Mouse (Mus musculus) T-helper 17 cell (primary cell): ENCODE results near the gene Mdm2.

ENCODE experiments used
- in situ Hi-C, 2 experiments: fragments of 300-600 bp; cut with MboI, MseI; formaldehyde crosslinking; loops; 1 replicate in 1 of 2; 2 replicates in 1 of 2; pipeline ENCODE4 v1.15.1; 2025; ENCODE audit warnings: high pct_unique_total_duplicates in 2 of 2

Gene Mdm2

DNA sequence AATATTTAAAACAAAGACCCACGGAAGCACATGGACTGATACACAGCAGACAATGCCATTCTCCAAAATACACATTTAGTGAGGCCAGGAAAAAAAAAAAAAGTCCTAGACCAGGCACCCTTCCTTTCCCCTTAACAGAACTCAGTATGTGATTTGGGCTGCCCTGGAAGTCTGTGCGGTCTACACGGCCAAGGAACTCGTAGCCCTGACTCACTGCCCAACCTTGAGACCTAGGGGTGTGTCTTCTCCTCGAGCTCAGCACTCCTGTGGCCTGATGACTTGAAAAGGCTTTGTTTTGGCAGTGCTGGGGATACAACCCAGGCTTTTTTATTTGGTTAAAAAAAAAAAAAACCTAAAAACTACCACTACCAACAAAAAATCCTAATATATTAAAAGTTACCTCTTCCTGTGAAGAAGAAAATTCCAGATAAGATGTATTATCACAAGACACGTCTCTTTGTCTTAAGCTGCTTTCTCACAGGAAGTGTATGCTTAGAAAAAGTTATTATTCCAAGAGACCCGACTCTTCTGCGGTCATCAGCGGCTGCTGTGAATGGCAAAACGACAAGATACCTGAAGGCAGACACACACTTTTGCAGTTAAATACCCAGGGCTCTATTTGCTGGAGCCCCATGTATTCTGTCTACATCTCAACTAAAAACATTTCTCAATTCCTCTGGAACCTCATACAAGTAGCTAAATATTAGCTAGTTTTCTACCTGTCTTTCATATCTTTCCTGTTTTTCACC, 23.7 kb upstream of the Mdm2 start:
- in situ Hi-C loops = loop anchor here in 1 of 2 experiments (10.0 kb wide), 1 partner anchor 1169 kb away; no protein-coding TSS in a partner anchor

DNA sequence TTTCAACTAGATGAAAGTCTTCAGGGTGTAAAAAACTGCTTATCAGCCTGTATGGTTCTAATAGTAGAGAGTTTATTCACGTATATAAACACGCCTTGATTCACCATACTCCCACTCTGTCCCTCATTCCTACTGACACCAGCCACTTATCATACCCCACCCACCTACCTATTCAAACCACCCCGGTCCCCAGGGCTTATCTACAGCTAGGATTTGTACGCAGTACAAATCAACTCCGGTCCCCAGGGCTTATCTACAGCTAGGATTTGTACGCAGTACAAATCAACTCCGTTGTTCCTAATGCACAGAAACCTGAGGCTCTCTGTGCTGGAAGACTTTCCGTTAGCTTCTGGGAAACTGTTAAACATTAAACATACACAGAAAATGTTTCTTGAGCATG, 23.1 kb upstream of the Mdm2 start:
- in situ Hi-C loops = loop anchor here in 1 of 2 experiments (10.0 kb wide), 1 partner anchor 1169 kb away; no protein-coding TSS in a partner anchor

DNA sequence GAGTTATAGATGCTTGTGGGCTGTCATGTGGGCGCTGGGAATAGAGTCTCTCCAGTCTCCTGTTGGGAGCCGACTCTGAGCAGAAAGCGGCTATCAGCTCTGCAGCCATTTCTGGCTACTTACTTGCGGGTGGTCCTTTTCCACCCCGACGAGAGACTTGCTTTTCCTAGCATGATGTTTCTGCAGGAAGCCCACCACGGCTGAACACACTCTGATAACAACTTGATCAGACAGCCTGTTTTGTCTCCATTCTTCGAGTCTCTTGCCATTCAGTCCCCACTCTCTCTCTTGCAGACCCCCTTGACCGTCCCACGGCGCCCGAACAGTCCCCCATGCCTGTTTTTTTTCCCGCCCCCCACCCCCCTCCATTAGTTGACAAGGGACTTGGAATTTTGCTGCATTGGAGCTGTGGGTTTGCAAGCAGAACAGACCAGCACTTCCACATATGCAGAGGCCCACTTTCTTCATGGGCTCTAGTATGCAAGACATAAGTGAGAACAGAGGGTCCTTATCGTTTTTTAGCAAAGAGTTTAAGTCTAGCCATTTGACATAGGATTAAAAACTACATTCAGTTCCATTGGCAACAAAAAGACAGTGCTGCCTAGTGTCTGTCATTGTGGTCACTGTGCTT, 22.5 kb upstream of the Mdm2 start:
- in situ Hi-C loops = loop anchor here in 1 of 2 experiments (10.0 kb wide), 1 partner anchor 1168 kb away; no protein-coding TSS in a partner anchor

DNA sequence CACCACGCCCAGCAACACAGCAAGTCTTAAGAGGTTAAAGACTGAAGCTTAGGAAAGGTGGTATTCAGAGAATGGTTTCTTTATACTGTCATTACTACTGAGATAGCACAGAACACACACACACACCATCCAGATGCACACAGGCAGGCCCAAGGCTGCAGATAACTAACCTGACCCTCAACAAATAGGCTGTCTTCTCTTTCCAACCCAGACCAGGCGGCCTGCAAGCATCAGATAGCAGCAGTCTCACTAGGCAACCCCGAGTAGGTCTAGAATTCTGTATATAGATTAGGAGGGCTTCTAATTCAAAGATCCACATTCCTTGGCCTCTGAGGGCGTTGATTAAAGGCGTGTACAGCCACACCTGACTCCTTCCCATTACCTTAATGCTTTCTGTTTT, 21.6 kb upstream of the Mdm2 start:
- in situ Hi-C loops = loop anchor here in 1 of 2 experiments (10.0 kb wide), 1 partner anchor 1167 kb away; no protein-coding TSS in a partner anchor

DNA sequence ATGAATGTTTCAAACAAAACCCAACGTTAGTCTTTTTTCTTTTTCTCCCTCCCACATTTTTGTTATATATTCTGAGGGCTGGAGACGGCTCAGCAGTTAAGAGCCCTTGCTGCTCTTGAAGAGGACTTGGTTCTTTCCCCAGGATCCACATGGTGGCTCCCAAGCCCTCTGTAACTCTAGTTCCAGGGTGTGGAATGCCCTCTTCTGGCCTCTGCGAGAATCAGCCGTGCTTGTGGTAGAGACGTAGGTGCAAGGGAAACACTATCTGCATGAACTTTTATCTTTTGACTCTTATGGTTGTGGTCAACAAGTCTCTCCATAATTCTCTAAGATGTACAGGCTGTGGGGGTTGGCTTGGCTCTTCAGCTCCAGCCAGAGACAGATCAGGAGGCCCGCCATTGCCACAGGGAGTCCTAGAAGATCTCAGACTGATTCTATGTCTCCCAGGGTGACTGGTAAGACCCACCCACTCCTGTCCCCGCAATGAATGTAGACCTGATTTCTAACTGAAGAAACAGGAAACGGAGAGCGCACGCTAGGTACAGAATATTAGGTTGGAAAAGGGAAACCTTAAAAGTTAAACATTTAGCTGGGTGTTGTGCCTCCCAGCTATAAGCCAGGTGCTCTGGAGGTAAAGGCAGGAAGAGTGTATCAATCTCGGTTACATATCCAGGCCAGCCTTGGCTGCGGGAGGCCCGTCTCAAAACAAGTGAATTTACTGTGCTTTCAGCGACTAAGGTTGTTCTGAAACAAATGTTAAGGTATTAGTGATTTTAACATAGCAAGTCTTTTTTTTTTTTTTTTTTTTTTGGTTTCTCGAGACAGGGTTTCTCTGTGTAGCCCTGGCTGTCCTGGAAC, 20.9 kb upstream of the Mdm2 start:
- in situ Hi-C loops = loop anchor here in 1 of 2 experiments (10.0 kb wide), 1 partner anchor 1167 kb away; no protein-coding TSS in a partner anchor

DNA sequence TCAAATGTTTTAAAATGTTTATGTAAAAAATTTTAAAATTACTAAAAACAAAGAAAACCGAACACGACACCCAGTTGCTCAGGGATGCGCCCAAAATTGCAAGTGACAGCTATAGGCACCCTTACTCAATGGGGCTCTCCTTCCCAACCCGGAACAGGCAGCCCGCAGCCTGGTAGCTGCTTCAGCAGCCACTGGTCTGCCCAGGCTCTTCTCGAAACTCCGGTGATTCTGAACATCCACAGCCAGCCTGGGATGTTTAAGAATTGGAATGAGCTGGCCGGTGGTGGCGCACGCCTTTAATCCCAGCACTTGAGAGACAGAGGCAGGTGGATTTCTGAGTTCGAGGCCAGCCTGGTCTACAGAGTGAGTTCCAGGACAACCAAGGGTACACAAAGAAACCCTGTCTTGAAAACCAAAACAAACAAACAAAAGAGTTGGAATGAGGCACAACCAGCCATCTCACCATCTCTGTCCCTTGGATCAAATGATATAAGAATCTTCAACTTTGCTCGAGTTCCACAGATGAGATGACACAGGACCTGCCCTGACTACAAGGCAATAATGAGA, 20.2 kb upstream of the Mdm2 start:
- in situ Hi-C loops = loop anchor here in 1 of 2 experiments (10.0 kb wide), 1 partner anchor 1166 kb away; no protein-coding TSS in a partner anchor

DNA sequence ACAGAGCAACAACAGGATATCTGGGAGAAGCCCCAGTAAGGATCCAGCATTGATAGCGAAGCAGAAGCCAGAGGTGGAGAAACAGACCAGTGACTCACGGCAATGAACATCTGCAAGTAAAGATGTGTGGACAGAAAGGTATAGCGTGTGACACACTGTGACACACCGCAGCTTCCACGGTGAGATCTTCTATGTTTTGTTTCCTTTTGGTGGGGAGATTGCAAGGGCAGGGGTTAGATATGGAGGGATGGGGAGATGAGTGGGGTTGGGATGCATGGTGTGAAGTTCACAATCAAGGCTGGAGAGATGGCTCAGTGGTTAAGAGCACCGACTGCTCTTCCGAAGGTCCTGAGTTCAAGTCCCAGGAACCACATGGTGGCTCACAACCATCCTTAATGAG, 19.6 kb upstream of the Mdm2 start:
- in situ Hi-C loops = loop anchor here in 1 of 2 experiments (10.0 kb wide), 1 partner anchor 1165 kb away; no protein-coding TSS in a partner anchor

GRCm38 (mm10) chr10:117729139-117729814, 18.7 kb upstream of the Mdm2 start:
- in situ Hi-C loops = no loop called here

DNA sequence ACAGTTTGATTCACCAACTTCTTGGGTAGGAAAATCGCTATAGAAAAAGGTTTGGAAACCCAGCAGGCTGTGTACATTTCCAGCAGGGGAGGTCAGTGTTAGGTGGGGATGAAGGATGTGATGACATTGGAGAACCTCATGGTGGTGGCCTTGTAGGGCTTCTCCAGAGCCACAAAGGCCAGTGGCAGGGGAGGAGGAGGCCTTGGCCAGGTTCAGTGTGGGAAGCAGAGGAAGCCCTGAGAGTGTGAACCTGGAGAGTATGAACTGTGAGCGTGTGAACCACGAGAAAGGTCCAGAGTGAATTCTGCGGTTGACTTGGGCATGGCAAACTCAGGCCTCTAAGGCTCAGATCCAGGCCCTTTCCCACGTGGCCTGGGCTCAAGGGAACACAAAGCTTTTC, 18.0 kb upstream of the Mdm2 start:
- in situ Hi-C loops = no loop called here

- in situ Hi-C loops = no loop called here
Measured at GRCm38 (mm10) chr10:117727518-117728110, 17.1 kb upstream of the Mdm2 start.

DNA sequence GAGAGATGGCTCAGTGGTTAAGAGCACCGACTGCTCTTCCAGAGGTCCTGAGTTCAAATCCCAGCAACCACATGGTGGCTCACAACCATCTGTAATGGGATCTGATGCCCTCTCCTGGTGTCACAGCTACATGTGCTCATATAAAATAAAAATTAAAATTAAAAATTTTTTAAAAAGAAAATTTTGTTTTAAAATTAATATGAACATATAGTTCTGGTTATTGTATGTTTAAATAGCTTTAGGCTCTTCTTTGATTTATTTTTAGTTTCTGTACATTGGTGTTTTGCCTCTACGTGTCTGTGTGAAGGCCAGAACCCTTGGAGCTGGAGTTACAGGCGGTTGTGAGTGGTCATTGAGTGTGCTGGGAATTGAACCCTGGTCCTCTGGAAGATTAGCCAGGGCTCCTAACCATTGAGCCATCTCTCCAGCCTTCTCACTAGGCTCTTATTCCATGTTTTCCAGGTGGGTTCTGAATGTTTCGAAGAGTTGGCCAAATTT, 16.4 kb upstream of the Mdm2 start:
- in situ Hi-C loops = no loop called here

GRCm38 (mm10) chr10:117726350-117726749, 15.8 kb upstream of the Mdm2 start:
- in situ Hi-C loops = no loop called here

- in situ Hi-C loops = no loop called here
Measured at GRCm38 (mm10) chr10:117725671-117726070, 15.1 kb upstream of the Mdm2 start.

GRCm38 (mm10) chr10:117724804-117725361, 14.3 kb upstream of the Mdm2 start:
- in situ Hi-C loops = no loop called here

DNA sequence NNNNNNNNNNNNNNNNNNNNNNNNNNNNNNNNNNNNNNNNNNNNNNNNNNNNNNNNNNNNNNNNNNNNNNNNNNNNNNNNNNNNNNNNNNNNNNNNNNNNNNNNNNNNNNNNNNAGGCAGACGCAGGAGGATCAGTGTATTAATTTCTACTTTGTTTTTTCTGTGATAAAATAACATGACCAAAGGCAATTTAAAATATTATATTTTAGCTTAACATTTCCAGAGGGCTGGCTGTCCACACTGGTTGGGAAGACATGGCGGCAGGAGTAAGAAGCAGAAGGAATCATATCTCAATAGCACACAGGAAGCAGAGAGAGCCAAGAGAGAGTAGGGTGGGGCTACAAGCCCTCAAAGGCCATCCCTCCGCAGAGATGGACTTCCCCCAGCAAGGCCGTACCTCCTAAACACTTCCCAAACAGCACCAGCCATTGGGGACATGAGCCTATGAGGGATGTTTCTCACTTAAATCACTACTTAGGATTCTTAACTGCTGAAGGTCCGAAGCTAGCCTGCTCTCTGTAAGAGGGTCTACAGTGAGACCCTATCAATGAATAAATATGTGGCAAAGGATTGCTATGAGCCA, 13.7 kb upstream of the Mdm2 start:
- in situ Hi-C loops = no loop called here

DNA sequence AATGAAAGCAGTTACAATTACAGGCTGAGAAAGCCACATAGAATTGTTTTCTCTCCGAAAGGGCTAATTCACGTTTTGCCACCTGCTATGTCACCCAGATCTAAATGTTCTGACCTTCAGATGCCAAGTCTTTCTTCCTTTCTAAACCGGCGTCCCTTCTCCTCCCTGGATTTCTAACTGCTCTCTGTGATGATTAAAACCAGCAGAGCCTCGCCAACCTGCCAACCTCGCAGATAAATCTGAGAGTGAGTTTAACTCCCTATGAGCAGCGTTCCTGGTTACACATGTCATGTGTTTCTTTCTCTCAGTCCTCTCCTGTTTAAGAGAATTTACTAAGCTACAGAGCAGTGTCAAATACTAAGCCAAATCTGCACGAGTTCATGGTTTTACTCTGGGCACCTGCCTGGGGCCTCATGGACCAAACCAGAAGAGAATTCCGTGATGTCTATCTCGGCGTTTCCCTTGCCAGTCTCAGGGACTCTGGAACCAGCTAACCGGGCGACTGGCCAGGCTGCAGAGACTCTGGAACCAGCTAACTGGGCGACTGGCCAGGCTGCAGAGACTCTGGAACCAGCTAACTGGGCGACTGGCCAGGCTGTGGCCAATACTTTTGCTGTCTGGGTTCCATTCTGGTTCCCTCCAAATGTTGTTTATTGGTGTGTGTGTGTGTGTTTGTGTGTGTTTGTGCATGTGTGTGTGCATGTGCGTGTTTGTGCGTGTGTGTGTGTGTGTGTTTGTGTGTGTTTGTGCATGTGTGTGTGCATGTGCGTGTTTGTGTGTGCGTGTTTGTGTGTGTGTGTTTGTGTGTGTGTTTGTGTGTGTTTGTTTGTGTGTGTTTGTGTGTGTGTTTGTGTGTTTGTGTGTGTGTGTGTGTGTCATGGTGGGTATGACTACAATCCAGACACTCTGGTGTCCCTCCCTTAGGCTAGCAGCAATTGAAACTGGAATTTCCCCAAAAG, 7.9 kb upstream of the Mdm2 start:
- in situ Hi-C loops = no loop called here

GRCm38 (mm10) chr10:117717583-117717982, 7.0 kb upstream of the Mdm2 start:
- in situ Hi-C loops = no loop called here

DNA sequence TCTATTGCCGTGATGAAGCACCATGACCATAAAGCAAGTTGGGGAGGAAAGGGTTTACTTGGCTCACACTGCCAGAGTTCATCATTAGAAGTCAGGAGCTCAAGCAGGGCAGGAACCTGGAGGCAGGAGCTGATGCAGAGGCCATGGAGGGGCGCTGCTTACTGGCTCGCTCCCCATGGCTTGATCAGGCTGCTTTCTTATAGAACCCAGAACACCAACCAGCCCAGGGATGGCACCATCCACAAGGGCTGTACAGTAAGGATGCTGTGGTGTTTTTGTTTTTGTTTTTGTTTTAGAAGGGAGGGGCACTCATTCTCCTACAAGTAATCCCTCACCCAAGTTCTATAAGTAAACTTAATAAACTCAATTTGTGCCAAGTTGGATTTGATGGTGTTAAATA, 6.1 kb upstream of the Mdm2 start:
- in situ Hi-C loops = no loop called here
